Mouse (Mus musculus): ENCODE results near the gene Akt1s1. TPM values are rescaled to one million over a fixed set of nuclear protein-coding genes. Genes with fewer than 3 reads are reported as not detected.

Gene Akt1s1
- polyA plus RNA-seq, 1 experiment from 2014 or later = 116 TPM

DNA sequence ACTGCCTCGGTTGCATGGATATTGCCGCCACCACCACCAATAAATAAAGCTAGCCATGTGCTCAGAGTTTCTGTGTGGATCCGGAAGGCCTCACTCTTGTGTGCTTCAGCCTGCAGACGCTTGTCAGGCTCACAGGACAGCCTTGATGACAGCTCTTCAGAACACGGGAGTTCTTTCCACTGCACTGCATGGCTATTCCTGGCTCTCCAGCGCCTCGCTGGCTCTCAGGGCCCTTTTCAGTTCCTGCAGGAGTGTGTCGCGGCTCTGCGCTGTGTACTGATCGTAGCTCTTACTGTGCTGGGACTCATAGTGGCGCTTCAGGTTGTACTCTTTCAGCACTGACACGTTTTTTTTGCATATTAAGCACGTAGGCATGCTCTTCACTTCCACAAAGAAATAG lies 29.0 kb downstream of the Akt1s1 start:
- Histone ChIP-seq H3K4me1 (no peaks in the 10 kb centered on the region), H3K9ac (no peak overlapping the region), H3K4me2 (replicated peaks) (no peak overlapping the region), H3K9me3 (no peaks in the 10 kb centered on the region), H3K4me3 (no peak overlapping the region), H3K27me3 (no peaks in the 10 kb centered on the region), H3K36me3 (peaks cover 68% of the 10 kb centered on the region), H3K27ac (no peak overlapping the region)
- 90% methylated on average over 14 of the region's 14 CpGs for WGBS
- ATAC-seq (ENCODE audit: insufficient number of reproducible peaks, insufficient read depth, low FRiP score, low TSS enrichment) = no peak

DNA sequence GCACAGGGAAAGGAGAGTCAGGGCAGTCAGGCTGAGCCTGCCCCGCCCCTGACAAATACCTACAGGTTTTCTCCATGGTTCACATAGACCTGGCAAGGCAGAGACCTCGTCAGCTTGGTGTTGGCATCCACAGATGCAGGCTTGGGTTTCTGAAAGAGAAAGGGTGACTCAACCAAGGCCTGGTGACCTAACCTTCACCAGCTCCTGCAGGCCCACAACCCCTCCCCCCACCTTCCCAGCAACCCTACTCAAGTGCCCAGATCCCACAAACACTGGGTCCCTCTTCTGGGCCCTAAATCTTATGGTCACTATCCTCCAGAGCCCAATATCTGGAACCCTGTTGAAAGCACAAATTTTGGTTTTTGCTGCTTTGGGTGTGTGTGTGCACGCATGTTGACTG lies 34.2 kb downstream of the Akt1s1 start:
- Histone ChIP-seq H3K9ac (no peak overlapping the region), H3K4me1 (no peaks in the 10 kb centered on the region), H3K9me3 (no peaks in the 10 kb centered on the region), H3K4me2 (replicated peaks) (no peak overlapping the region), H3K27me3 (no peaks in the 10 kb centered on the region), H3K4me3 (no peak overlapping the region), H3K36me3 (peaks cover 91% of the 10 kb centered on the region), H3K27ac (no peak overlapping the region)
- no peak for ATAC-seq (ENCODE audit: insufficient number of reproducible peaks, insufficient read depth, low FRiP score, low TSS enrichment)
- 89% methylated on average over 3 of the region's 3 CpGs for WGBS

DNA sequence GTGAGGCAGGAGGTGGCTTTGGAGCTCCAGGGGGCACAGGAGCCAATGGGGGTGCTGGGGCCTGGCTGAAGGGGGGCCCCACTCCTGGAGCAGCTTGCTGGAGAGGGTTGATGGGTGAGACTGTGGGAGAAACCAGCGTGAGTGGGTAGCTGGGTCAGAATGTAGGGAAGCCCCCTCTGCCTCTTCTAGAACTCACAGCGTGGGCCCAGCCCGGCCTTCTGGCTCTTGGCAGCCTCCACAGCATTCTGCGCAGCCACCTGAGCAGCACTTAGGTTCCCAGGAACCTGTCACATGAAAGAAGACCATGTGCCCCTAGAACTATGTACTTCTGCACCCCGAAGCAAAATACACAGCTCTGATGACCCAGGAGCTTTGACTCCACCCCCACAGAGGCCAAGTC lies 35.8 kb downstream of the Akt1s1 start:
- peaks cover 91% of the 10 kb centered on the region for H3K36me3 ChIP-seq
- WGBS = 95% methylated on average over 5 of the region's 5 CpGs

DNA sequence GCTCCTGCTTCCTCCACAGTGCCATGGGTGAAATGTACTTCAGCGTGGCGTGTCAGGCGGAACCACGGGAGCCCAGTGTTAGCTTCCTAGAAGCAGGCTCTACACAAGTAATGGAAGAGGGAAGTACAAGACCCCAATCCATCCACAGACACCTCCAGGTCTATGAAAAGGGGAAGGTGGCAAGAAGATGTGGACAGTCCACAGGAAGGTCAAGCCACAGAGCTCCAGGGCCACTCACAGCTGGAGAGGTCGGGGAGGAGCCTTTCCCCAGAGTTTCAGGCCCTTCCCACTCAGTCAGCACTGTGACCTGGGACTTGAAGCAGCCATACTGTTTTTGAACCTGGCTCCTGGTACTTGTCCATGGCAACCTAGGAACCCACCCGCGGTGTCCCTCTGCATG lies 38.2 kb downstream of the Akt1s1 start:
- Histone ChIP-seq H3K4me3 (no peak overlapping the region), H3K9me3 (no peaks in the 10 kb centered on the region), H3K4me1 (peaks cover 13% of the 10 kb centered on the region), H3K4me2 (replicated peaks) (no peak overlapping the region), H3K36me3 (peaks cover 78% of the 10 kb centered on the region), H3K27me3 (no peaks in the 10 kb centered on the region), H3K9ac (no peak overlapping the region), H3K27ac (no peak overlapping the region)
- WGBS = 86% methylated on average over 7 of the region's 7 CpGs
- no peak for ATAC-seq (ENCODE audit: insufficient number of reproducible peaks, insufficient read depth, low FRiP score, low TSS enrichment)

More for the DNA sequence above, 35.8 kb downstream of the Akt1s1 start:
- H3K9me3 ChIP-seq = no peaks in the 10 kb centered on the region
- no peak overlapping the region for H3K27ac ChIP-seq
- no peak overlapping the region for H3K9ac ChIP-seq
- H3K27me3 ChIP-seq = no peaks in the 10 kb centered on the region
- H3K4me1 ChIP-seq = no peaks in the 10 kb centered on the region
- H3K4me2 ChIP-seq (replicated peaks) = no peak overlapping the region
- no peak overlapping the region for H3K4me3 ChIP-seq
- ATAC-seq (ENCODE audit: insufficient number of reproducible peaks, insufficient read depth, low FRiP score, low TSS enrichment) = no peak

DNA sequence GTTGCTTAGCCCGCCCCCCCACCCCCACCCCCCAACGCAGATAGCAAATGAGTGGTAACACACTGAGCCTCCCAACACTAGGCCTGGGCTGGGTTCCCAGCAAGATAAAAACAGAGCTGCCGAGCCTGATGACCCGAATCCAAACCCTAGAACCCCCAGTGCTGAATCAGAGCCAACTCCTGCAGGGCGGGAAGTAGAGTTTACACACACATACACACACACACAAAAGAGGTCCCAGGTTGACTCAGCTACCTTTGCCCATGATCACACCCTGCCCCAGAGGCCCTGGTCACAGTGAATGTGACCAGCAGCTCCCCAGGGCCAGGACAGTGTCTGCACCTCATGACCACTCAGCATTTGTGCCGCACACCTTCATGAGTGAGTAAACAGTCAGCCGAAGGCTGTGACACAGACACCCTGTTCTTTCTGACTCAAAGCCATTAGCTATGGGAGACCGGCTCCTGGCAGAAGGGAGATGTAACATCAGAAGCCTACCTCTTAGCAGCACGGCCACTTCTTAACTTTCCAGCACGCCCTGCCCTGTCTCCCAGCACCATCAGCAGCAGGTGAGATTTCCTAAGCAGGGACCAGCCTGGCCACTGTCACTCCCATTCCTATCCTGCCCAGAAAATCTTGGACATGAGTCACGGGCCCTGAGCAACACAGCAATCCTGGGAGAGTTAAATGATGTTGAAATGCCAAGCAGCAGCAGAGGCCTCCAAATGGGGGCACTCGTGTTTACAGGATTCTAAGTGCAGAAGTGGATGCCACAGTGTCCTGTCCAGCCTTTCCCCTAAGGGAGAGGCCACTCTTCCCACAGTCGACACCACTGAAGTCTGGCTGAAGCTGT lies 39.7 kb downstream of the Akt1s1 start:
- Histone ChIP-seq H3K4me2 (replicated peaks) (no peak overlapping the region), H3K27me3 (no peaks in the 10 kb centered on the region), H3K9me3 (no peaks in the 10 kb centered on the region), H3K4me3 (no peak overlapping the region), H3K9ac (no peak overlapping the region), H3K27ac (no peak overlapping the region), H3K4me1 (peaks cover 18% of the 10 kb centered on the region), H3K36me3 (peaks cover 65% of the 10 kb centered on the region)
- 90% methylated on average over 13 of the region's 13 CpGs for WGBS
- ATAC-seq (ENCODE audit: insufficient number of reproducible peaks, insufficient read depth, low FRiP score, low TSS enrichment) = no peak

DNA sequence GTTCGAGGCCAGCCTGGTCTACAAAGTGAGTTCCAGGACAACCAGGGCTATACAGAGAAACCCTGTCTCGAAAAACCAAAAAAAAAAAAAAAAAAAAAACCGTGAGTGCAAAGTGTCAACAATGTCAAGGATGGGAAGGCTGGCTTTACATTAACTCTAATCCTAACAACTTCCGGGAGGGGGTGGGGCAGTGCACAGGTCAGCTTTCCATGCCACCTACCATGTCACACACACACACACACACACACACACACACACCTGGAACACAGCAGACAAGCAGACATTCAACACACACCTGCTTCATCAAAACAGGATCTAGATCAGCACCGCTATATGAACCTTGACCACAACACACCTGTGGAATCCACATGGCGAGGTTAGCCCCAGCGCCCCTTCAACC lies 41.4 kb downstream of the Akt1s1 start:
- no peak for ATAC-seq (ENCODE audit: insufficient number of reproducible peaks, insufficient read depth, low FRiP score, low TSS enrichment)
- Histone ChIP-seq H3K4me1 (peaks cover 28% of the 10 kb centered on the region), H3K27me3 (no peaks in the 10 kb centered on the region), H3K4me3 (no peak overlapping the region), H3K9ac (no peak overlapping the region), H3K36me3 (peaks cover 50% of the 10 kb centered on the region), H3K9me3 (no peaks in the 10 kb centered on the region), H3K4me2 (replicated peaks) (0 out of 2 replicates have a peak overlapping the region, but pooled peaks have one; percentile 91), H3K27ac (no peak overlapping the region)
- 82% methylated on average over 7 of the region's 7 CpGs for WGBS

DNA sequence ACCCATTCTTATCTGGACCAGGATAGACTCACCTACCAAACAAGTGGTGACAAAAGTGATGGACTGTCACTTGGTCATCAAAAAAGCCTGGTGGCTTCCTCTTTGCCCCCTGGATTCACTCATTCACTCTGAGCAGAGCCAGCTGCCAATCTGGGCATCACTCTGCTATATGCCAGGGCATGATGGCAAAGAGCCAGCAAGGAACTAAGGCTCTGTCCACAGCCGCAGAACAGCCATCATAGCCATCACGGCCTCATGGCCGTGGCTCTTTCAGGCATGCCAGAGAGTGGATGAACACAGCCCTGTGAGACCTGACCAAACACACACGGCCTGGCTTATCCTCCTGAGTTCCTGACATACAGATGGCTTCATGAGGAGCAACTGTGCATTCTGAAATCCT lies 41.9 kb downstream of the Akt1s1 start:
- WGBS = 89% methylated on average over 4 of the region's 4 CpGs

DNA sequence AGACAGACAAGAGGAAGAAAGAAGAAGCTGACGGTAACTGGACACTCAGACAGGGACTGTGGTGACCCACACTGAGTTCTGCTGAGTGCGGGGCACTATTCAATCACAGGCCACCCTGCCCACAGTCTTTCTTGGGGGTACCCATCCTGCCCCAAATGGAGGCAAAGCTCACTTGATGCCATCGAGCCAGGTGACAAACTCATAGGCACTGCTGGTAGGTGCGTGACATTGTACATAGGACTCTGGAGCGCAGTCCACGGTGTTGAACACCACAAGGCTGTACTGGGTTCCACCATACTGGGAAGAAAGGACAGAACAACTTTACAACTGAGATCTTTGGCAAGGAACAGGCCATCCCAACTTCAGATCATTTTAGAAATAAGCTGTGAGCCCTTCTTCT lies 42.8 kb downstream of the Akt1s1 start:
- 25% methylated on average over 6 of the region's 6 CpGs for WGBS
- Histone ChIP-seq H3K4me1 (peaks cover 31% of the 10 kb centered on the region), H3K27ac (peak overlapping the region; percentile 93; the same call in 1 of the 2 replicates), H3K9me3 (no peaks in the 10 kb centered on the region), H3K4me3 (peak overlapping the region; percentile 68), H3K9ac (peak overlapping the region; percentile 80), H3K4me2 (replicated peaks) (peak overlapping the region; percentile 91), H3K36me3 (peaks cover 36% of the 10 kb centered on the region), H3K27me3 (no peaks in the 10 kb centered on the region)
- no peak for ATAC-seq (ENCODE audit: insufficient number of reproducible peaks, insufficient read depth, low FRiP score, low TSS enrichment)

More for the DNA sequence above, 41.9 kb downstream of the Akt1s1 start:
- peaks cover 45% of the 10 kb centered on the region for H3K36me3 ChIP-seq
- no peaks in the 10 kb centered on the region for H3K9me3 ChIP-seq
- ATAC-seq (ENCODE audit: insufficient number of reproducible peaks, insufficient read depth, low FRiP score, low TSS enrichment) = no peak
- H3K4me2 ChIP-seq (replicated peaks) = peak overlapping the region; percentile 91
- no peaks in the 10 kb centered on the region for H3K27me3 ChIP-seq
- H3K9ac ChIP-seq = 0 out of 2 replicates have a peak overlapping the region, but pooled peaks have one; percentile 80
- H3K4me3 ChIP-seq = peak overlapping the region; percentile 68
- H3K27ac ChIP-seq = no peak overlapping the region
- H3K4me1 ChIP-seq = peaks cover 29% of the 10 kb centered on the region

DNA sequence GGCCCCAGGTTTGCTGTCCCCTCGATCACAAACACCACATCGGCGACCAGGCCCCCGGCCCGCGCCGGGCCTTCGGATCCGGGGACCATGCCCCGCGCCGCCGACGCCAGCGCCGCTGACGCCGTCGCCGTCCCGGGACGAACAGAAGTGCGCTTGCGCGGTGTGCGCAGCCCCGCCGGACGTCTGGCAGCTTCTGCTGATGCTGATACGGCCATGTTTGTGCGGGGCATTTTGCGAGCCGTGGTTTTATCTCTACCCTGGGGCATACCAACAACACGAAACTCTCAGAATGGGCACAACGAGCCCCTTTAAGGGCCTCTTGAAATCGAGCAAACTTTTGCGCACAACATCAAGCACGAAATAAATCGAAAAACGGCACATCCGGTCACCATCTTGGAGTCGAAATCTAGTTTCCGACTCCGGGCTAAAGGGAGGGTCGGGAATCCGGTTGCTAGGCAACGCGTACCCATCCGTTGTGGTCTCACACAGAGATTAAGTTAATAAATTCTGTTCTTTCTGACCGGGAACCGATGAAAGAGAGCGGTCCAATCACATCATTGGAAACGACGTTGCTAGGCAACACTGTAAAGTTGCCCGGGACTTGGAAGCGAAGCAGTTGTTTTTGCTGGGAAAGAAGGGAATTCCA lies 43.6 kb downstream of the Akt1s1 start, which contains the start of gene Med25:
Gene Med25, minus strand, starts transcription at position 437 of the 646 bp plus-strand sequence.
- H3K27ac ChIP-seq = peak within 1 kb of the TSS; percentile 94
- peak; percentile 68 for ATAC-seq (ENCODE audit: insufficient number of reproducible peaks, insufficient read depth, low FRiP score, low TSS enrichment)
- H3K4me1 ChIP-seq = peaks cover 39% of the 10 kb centered on the region

DNA sequence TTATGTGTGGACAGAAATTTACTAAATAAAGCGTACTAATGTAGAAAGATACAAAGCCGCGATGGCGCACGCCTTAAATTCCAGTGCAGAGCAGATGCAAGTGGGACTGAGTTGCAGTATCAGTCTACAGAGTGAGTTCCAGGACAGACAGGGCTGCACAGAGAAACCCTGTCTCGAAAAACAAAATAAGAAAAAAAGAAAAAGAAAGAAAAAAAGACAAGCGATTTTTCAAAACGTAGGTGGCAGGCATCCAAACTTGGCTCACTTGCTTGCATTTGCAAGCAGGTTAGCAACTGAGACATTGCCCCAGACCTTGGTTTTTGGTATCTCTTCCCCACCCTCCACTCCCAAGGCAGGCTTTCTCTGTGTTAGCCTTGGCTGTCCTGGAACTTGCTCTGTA lies 44.4 kb downstream of the Akt1s1 start:
- H3K9ac ChIP-seq = peak overlapping the region; percentile 24; the same call in 1 of the 2 replicates
- peaks cover 39% of the 10 kb centered on the region for H3K4me1 ChIP-seq

More for the DNA sequence above, 43.6 kb downstream of the Akt1s1 start, which contains the start of gene Med25:
- Histone ChIP-seq H3K4me3 (peak within 1 kb of the TSS; percentile 68), H3K27me3 (no peaks in the 10 kb centered on the region), H3K9ac (peak within 1 kb of the TSS; percentile 80), H3K36me3 (peaks cover 28% of the 10 kb centered on the region), H3K9me3 (no peaks in the 10 kb centered on the region), H3K4me2 (replicated peaks) (peak within 1 kb of the TSS; percentile 91)
- under 1% methylated on average over 56 of the region's 56 CpGs for WGBS

DNA sequence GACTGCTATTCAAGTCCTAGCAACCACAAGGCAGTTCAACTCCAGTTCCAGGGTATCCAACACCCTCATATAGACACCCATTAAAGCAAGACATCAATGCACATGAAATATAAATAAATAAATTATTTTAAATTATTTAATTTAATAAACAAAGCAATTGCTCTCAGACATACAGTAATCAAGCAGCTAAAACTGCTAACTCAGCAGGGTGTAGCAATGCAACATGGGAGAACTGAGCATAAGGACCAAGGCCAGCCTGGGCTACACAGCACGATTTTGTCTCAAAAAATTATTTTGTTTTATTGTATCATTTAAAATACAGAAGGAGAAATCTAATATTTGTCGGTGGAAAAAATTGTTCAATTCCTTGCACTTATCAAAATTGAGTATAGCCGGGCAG lies 45.4 kb downstream of the Akt1s1 start:
- Histone ChIP-seq H3K36me3 (peaks cover 22% of the 10 kb centered on the region), H3K4me1 (peaks cover 45% of the 10 kb centered on the region), H3K4me3 (no peak overlapping the region), H3K9me3 (no peaks in the 10 kb centered on the region), H3K9ac (no peak overlapping the region), H3K27ac (no peak overlapping the region), H3K4me2 (replicated peaks) (no peak overlapping the region), H3K27me3 (no peaks in the 10 kb centered on the region)
- WGBS = 86% methylated on average over 3 of the region's 3 CpGs
- ATAC-seq (ENCODE audit: insufficient number of reproducible peaks, insufficient read depth, low FRiP score, low TSS enrichment) = no peak

More for the DNA sequence above, 44.4 kb downstream of the Akt1s1 start:
- Histone ChIP-seq H3K9me3 (no peaks in the 10 kb centered on the region), H3K27me3 (no peaks in the 10 kb centered on the region), H3K4me2 (replicated peaks) (peak overlapping the region; percentile 46), H3K36me3 (peaks cover 25% of the 10 kb centered on the region), H3K27ac (peak overlapping the region; percentile 94), H3K4me3 (peak overlapping the region; percentile 22; the same call in 1 of the 2 replicates)
- WGBS = 29% methylated on average over 8 of the region's 8 CpGs
- no peak for ATAC-seq (ENCODE audit: insufficient number of reproducible peaks, insufficient read depth, low FRiP score, low TSS enrichment)
